10 mouse cellular contexts compared by ENCODE assay signal in the genomic region with DNA sequence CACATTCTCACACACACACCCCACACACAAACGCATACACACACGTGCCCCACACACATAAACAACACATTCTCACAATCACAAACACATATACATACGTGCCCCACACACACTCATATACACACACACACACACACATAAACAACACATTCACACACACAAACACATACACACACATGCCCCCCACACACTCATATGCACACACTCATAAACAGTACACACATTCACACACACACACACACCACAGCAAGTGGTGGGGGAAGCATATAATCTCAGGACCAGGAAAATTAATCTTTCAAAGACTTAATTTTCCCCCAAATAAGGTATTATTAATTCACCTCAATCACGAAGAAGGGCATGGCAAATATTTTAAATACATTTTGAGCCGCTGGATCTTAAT. TPM values are rescaled to one million over a fixed set of nuclear protein-coding genes. Genes with fewer than 3 reads are reported as not detected.
A peak's percentile ranks its signal among the peaks of the same experiment; 100 is the strongest.
DNase-seq lines count a peak whose midpoint lies in the region; ATAC-seq lines count a peak whose summit lies in the region.
"Had no signal": no experiment of that assay in that cellular context is flagged by ENCODE, and none has a peak within 500 bp of the region (broad histone marks: within the 10 kb centered on the region; RNA-seq: fewer than 3 reads in every experiment).

No protein-coding gene starts in this region.

- H3K4me2 ChIP-seq in intestine, embryonic 14.5 days (ENCODE audit: low read length), result peak overlapping the region; percentile 47
- no peak overlapping the region for H3K4me2 ChIP-seq in intestine, embryonic 16.5 days (ENCODE audit: low read depth, low read length)
- peak overlapping the region; percentile 43; the same call in 1 of the 2 replicates for H3K4me2 ChIP-seq in embryonic facial prominence, embryonic 12.5 days (replicated peaks)
- H3K4me2 ChIP-seq in forebrain, embryonic 15.5 days (replicated peaks), result peak overlapping the region; percentile 42; the same call in 1 of the 2 replicates
- H3K4me2 ChIP-seq in midbrain, embryonic 16.5 days (ENCODE audit: low read length), result peak overlapping the region; percentile 58

- WGBS in intestine, embryonic 14.5 days, result 66% methylated on average over 5 of the region's 5 CpGs
- WGBS in intestine, embryonic 16.5 days, result 70% methylated on average over 5 of the region's 5 CpGs
- WGBS in embryonic facial prominence, embryonic 12.5 days, result 67% methylated on average over 5 of the region's 5 CpGs
- 72% methylated on average over 5 of the region's 5 CpGs for whole genome bisulfite sequencing in forebrain, embryonic 15.5 days
- WGBS in midbrain, embryonic 16.5 days, result 74% methylated on average over 5 of the region's 5 CpGs

- no peak for ATAC-seq in intestine, embryonic 14.5 days (replicated peaks; ENCODE audit: low FRiP score, low TSS enrichment, low read depth)
- ATAC-seq in intestine, embryonic 16.5 days, result no peak
- 0 out of 2 replicates have a peak, but pooled peaks have one; percentile 52 for ATAC-seq in embryonic facial prominence, embryonic 12.5 days (ENCODE audit: insufficient number of reproducible peaks, insufficient read depth, low FRiP score, low TSS enrichment)
- ATAC-seq in forebrain, embryonic 15.5 days (replicated peaks), result peak; percentile 51; the same call in 1 of the 2 replicates
- ATAC-seq in midbrain, embryonic 16.5 days, result peak; percentile 51; the same call in 1 of the 2 replicates

- H3K4me1 ChIP-seq in intestine, embryonic 14.5 days (replicated peaks; ENCODE audit: control insufficient read depth, insufficient read depth, low read length), result no peaks in the 10 kb centered on the region
- H3K4me1 ChIP-seq in intestine, embryonic 16.5 days (ENCODE audit: control insufficient read depth, insufficient read depth, low read length), result no peaks in the 10 kb centered on the region
- H3K4me1 ChIP-seq in embryonic facial prominence, embryonic 12.5 days, result no peaks in the 10 kb centered on the region
- H3K4me1 ChIP-seq in forebrain, embryonic 15.5 days, result peaks cover 5% of the 10 kb centered on the region; the same call in 1 of the 2 replicates
- no peaks in the 10 kb centered on the region for H3K4me1 ChIP-seq in midbrain, embryonic 16.5 days (ENCODE audit: control insufficient read depth, insufficient read depth, low read length)

- H3K27me3 ChIP-seq in intestine, embryonic 14.5 days (replicated peaks; ENCODE audit: control insufficient read depth, insufficient read depth, low read length), result no peaks in the 10 kb centered on the region
- no peaks in the 10 kb centered on the region for H3K27me3 ChIP-seq in intestine, embryonic 16.5 days (replicated peaks; ENCODE audit: control insufficient read depth, insufficient read depth, low read length)
- H3K27me3 ChIP-seq in embryonic facial prominence, embryonic 12.5 days, result no peaks in the 10 kb centered on the region
- H3K27me3 ChIP-seq in forebrain, embryonic 15.5 days, result no peaks in the 10 kb centered on the region
- no peaks in the 10 kb centered on the region for H3K27me3 ChIP-seq in midbrain, embryonic 16.5 days (ENCODE audit: control insufficient read depth, insufficient read depth, low read depth, low read length)

- no peak for DNase-seq in intestine, embryonic 14.5 days (ENCODE audit: low spot score)
- DNase-seq in T-cell, adult 2 months (ENCODE audit: low spot score), result no peak
- no peak for DNase-seq in adrenal gland, postnatal 10 days

- H3K36me3 ChIP-seq in intestine, embryonic 14.5 days (ENCODE audit: control insufficient read depth, insufficient read depth, low read length), result no peaks in the 10 kb centered on the region
- H3K36me3 ChIP-seq in intestine, embryonic 16.5 days (ENCODE audit: control insufficient read depth, insufficient read depth, low read length), result no peaks in the 10 kb centered on the region
- no peaks in the 10 kb centered on the region for H3K36me3 ChIP-seq in embryonic facial prominence, embryonic 12.5 days
- no peaks in the 10 kb centered on the region for H3K36me3 ChIP-seq in forebrain, embryonic 15.5 days
- no peaks in the 10 kb centered on the region for H3K36me3 ChIP-seq in midbrain, embryonic 16.5 days (ENCODE audit: control insufficient read depth, insufficient read depth, low read length)
- H3K36me3 ChIP-seq: limb, embryonic 12.5 days had no signal

- no peak overlapping the region for H3K9ac ChIP-seq in intestine, embryonic 14.5 days (ENCODE audit: low read length)
- no peak overlapping the region for H3K9ac ChIP-seq in intestine, embryonic 16.5 days (ENCODE audit: low read depth, low read length)
- no peak overlapping the region for H3K9ac ChIP-seq in embryonic facial prominence, embryonic 12.5 days
- H3K9ac ChIP-seq in forebrain, embryonic 15.5 days (replicated peaks), result no peak overlapping the region
- no peak overlapping the region for H3K9ac ChIP-seq in midbrain, embryonic 16.5 days (ENCODE audit: low read depth, low read length)
- H3K9ac ChIP-seq: limb, embryonic 12.5 days had no signal

- H3K27ac ChIP-seq in intestine, embryonic 14.5 days (ENCODE audit: low read depth), result no peak overlapping the region
- no peak overlapping the region for H3K27ac ChIP-seq in intestine, embryonic 16.5 days (ENCODE audit: low read length)
- no peak overlapping the region for H3K27ac ChIP-seq in embryonic facial prominence, embryonic 12.5 days
- H3K27ac ChIP-seq in forebrain, embryonic 15.5 days (replicated peaks), result no peak overlapping the region
- H3K27ac ChIP-seq in midbrain, embryonic 16.5 days (ENCODE audit: low read length), result no peak overlapping the region
- H3K27ac ChIP-seq: limb, embryonic 12.5 days had no signal

- no peaks in the 10 kb centered on the region for H3K9me3 ChIP-seq in intestine, embryonic 14.5 days (ENCODE audit: control insufficient read depth, low read length)
- H3K9me3 ChIP-seq in intestine, embryonic 16.5 days (ENCODE audit: control insufficient read depth, low read length), result no peaks in the 10 kb centered on the region
- H3K9me3 ChIP-seq in embryonic facial prominence, embryonic 12.5 days, result no peaks in the 10 kb centered on the region
- no peaks in the 10 kb centered on the region for H3K9me3 ChIP-seq in forebrain, embryonic 15.5 days
- no peaks in the 10 kb centered on the region for H3K9me3 ChIP-seq in midbrain, embryonic 16.5 days (replicated peaks; ENCODE audit: control insufficient read depth, low read length, poor library complexity, severe bottlenecking)
- H3K9me3 ChIP-seq: limb, embryonic 12.5 days had no signal

- H3K4me3 ChIP-seq in intestine, embryonic 14.5 days (ENCODE audit: low read depth, low read length), result no peak overlapping the region
- H3K4me3 ChIP-seq in intestine, embryonic 16.5 days (ENCODE audit: low read length), result no peak overlapping the region
- no peak overlapping the region for H3K4me3 ChIP-seq in embryonic facial prominence, embryonic 12.5 days
- H3K4me3 ChIP-seq in forebrain, embryonic 15.5 days, result no peak overlapping the region
- H3K4me3 ChIP-seq in midbrain, embryonic 16.5 days (ENCODE audit: low read depth, low read length), result peak overlapping the region; percentile 43; the same call in 1 of the 2 replicates

RNA-seq across cellular contexts. Expression of gene Mum1l1, which starts 6.6 kb away (rescaled TPM):
- 14.6 and 18.4 TPM in 2 replicates for polyA plus RNA-seq in intestine, embryonic 14.5 days (2014; fragmentation: Nextera tagmentation; extraction: Ambion mirVana)
- polyA plus RNA-seq in intestine, embryonic 16.5 days (2015; fragmentation: Nextera tagmentation; extraction: Ambion mirVana), result 6.5 and 7.0 TPM in 2 replicates
- polyA plus RNA-seq in embryonic facial prominence, embryonic 12.5 days (2016; fragmentation: Nextera tagmentation; extraction: Ambion mirVana), result 28.8 and 29.8 TPM in 2 replicates
- 7.6 and 8.3 TPM in 2 replicates for polyA plus RNA-seq in forebrain, embryonic 15.5 days (2015; fragmentation: Nextera tagmentation; extraction: Ambion mirVana)
- polyA plus RNA-seq in midbrain, embryonic 16.5 days (2015; fragmentation: Nextera tagmentation; extraction: Ambion mirVana), result 9.7 and 10.4 TPM in 2 replicates
- total RNA-seq in adrenal gland, postnatal 10 days (2021), result 1 to 10 TPM; 4.5 to 6.3 TPM

RNA-seq across cellular contexts. Expression of gene 4933428M09Rik, which starts 37.4 kb away (rescaled TPM):
- not detected in 2 replicates for polyA plus RNA-seq in intestine, embryonic 14.5 days (2014; fragmentation: Nextera tagmentation; extraction: Ambion mirVana)
- not detected in 2 replicates for polyA plus RNA-seq in intestine, embryonic 16.5 days (2015; fragmentation: Nextera tagmentation; extraction: Ambion mirVana)
- polyA plus RNA-seq in embryonic facial prominence, embryonic 12.5 days (2016; fragmentation: Nextera tagmentation; extraction: Ambion mirVana), result not detected in 2 replicates
- not detected in 2 replicates for polyA plus RNA-seq in forebrain, embryonic 15.5 days (2015; fragmentation: Nextera tagmentation; extraction: Ambion mirVana)
- not detected in 2 replicates for polyA plus RNA-seq in midbrain, embryonic 16.5 days (2015; fragmentation: Nextera tagmentation; extraction: Ambion mirVana)
- not detected for total RNA-seq in adrenal gland, postnatal 10 days (2021)
- total RNA-seq: heart, adult 8-10 months had no signal
- polyA plus RNA-seq: large intestine, adult 2 months; limb, embryonic 12.5 days had no signal

Comparison
In these comparisons a context has a peak if more than half of its experiments do, and no peak if none do; other contexts are left out.
1. ATAC-seq: peak in embryonic facial prominence, embryonic 12.5 days (single experiment), forebrain, embryonic 15.5 days (single experiment) and midbrain, embryonic 16.5 days (single experiment); none in intestine, embryonic 14.5 days (single experiment) and intestine, embryonic 16.5 days (single experiment).